Mouse (Mus musculus): ENCODE measurements around the gene Slc44a4. TPM values are rescaled to one million over a fixed set of nuclear protein-coding genes. Genes with fewer than 3 reads are reported as not detected.

The Slc44a4 gene
- polyA plus RNA-seq (2014; fragmentation: Nextera tagmentation; extraction: Ambion mirVana) = not detected in 2 replicates

DNA sequence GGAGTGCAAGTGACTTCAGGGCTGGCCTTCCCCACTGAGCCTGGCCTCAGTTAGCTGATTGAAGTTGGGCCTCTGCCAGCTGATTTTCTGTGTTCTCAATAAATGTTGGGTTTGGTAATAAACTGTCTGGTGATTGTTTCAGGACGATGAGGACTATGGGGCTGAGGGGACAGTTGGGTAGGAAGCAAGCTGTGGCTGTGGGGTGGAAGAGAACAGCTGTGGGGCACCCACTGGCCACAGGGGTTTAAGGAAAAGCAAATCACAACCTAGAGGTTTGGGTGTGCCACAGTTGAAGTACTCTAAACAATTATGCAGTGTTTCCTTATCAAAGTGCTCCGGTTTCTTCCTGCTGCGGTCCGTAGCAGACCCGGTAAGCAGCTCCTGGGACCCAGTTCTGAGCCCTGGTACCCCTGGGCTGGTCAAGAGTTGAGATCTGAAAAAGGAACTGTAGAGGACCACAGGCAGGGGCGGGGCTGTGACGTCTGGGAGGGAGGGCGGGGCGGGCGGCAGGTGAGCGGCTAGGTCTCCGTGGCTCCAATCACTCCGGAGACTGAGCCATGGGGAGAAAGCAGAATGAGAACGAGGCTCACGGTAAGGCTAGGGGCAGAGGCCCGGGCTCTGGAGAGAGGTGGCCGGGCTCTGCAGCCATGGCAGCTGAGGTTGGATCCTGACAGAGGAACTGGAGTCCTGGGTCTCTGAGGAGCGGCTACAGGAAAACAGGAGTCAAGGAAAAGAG lies at the start of gene Slc44a4:
Gene Slc44a4, plus strand, starts transcription at position 537 of the 736 bp plus-strand sequence.
- no peak within 1 kb of the TSS for H3K27ac ChIP-seq (ENCODE audit: low read depth, low read length)
- peak within 1 kb of the TSS; percentile 6; the same call in 1 of the 2 replicates for H3K9ac ChIP-seq (ENCODE audit: low read length)
- H3K4me2 ChIP-seq (ENCODE audit: low read depth) = no peak within 1 kb of the TSS
- H3K4me3 ChIP-seq (ENCODE audit: low read depth, low read length) = no peak within 1 kb of the TSS
- H3K4me1 ChIP-seq (ENCODE audit: control insufficient read depth, insufficient read depth, low read length) = no peaks in the 10 kb centered on the region
- no peaks in the 10 kb centered on the region for H3K9me3 ChIP-seq (ENCODE audit: control insufficient read depth, low read length)
- peaks cover 32% of the 10 kb centered on the region for H3K36me3 ChIP-seq (ENCODE audit: control insufficient read depth, insufficient read depth, low read length)
- H3K27me3 ChIP-seq (ENCODE audit: control insufficient read depth, insufficient read depth, low read length) = no peaks in the 10 kb centered on the region
- DNase-seq (ENCODE audit: low spot score) (no peak), ATAC-seq (ENCODE audit: insufficient read depth, low FRiP score, low TSS enrichment) (no peak)
- 34% methylated on average over 18 of the region's 18 CpGs for WGBS

DNA sequence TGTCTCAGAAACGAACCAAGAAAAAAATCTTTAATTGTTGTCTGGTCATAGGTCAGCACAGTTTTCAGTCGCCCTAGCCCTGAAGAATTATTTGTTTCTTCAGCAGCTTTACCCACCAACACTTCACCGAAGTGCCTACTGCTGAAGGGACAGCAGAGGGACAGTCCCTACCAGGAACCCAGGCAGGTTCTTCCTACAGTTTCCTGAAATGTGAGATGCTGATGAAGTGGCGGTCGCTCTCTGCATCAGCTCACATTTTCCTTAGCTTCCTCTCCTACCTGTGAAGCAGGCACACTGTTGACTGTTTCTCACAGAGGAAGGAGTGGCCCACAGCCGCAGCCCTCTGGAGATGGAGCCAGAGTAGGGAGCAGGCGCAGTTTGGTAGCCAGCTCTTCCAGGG lies 48.3 kb upstream of the Slc44a4 start:
- 70% methylated on average over 7 of the region's 7 CpGs for WGBS
- Histone ChIP-seq H3K4me3 (ENCODE audit: low read depth, low read length) (no peak overlapping the region), H3K4me2 (ENCODE audit: low read depth) (no peak overlapping the region), H3K9ac (ENCODE audit: low read length) (no peak overlapping the region), H3K36me3 (ENCODE audit: control insufficient read depth, insufficient read depth, low read length) (no peaks in the 10 kb centered on the region), H3K9me3 (ENCODE audit: control insufficient read depth, low read length) (no peaks in the 10 kb centered on the region), H3K27ac (ENCODE audit: low read depth, low read length) (no peak overlapping the region), H3K4me1 (ENCODE audit: control insufficient read depth, insufficient read depth, low read length) (no peaks in the 10 kb centered on the region), H3K27me3 (ENCODE audit: control insufficient read depth, insufficient read depth, low read length) (no peaks in the 10 kb centered on the region)
- ATAC-seq (ENCODE audit: insufficient read depth, low FRiP score, low TSS enrichment) (no peak), DNase-seq (ENCODE audit: low spot score) (no peak)

DNA sequence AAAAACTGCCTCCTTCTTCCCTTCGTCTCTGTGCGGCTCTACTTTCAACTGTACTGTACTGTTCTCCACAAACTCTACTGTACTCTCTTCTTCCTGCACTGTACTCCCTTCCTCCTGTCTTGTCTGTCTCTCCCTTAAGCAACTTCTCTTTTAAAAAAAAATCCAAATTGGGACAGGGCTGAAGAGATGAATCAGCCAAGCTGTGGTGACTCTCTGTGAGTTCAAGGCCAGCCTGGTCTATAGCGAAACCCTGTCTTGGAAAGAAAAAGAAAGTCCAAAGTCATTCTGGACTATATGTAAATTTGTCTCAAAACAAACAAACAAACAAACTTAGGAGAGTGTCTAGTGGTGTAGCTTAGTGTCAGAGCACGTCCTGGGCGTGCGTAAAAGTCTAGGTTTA lies 39.9 kb upstream of the Slc44a4 start:
- no peak overlapping the region for H3K4me2 ChIP-seq (ENCODE audit: low read depth)
- H3K4me1 ChIP-seq (ENCODE audit: control insufficient read depth, insufficient read depth, low read length) = no peaks in the 10 kb centered on the region
- DNase-seq (ENCODE audit: low spot score) (no peak), ATAC-seq (ENCODE audit: insufficient read depth, low FRiP score, low TSS enrichment) (no peak)
- no peak overlapping the region for H3K9ac ChIP-seq (ENCODE audit: low read length)
- whole genome bisulfite sequencing = 92% methylated on average over 6 of the region's 6 CpGs
- H3K27me3 ChIP-seq (ENCODE audit: control insufficient read depth, insufficient read depth, low read length) = no peaks in the 10 kb centered on the region
- H3K4me3 ChIP-seq (ENCODE audit: low read depth, low read length) = no peak overlapping the region
- H3K36me3 ChIP-seq (ENCODE audit: control insufficient read depth, insufficient read depth, low read length) = no peaks in the 10 kb centered on the region
- H3K9me3 ChIP-seq (ENCODE audit: control insufficient read depth, low read length) = no peaks in the 10 kb centered on the region
- no peak overlapping the region for H3K27ac ChIP-seq (ENCODE audit: low read depth, low read length)

DNA sequence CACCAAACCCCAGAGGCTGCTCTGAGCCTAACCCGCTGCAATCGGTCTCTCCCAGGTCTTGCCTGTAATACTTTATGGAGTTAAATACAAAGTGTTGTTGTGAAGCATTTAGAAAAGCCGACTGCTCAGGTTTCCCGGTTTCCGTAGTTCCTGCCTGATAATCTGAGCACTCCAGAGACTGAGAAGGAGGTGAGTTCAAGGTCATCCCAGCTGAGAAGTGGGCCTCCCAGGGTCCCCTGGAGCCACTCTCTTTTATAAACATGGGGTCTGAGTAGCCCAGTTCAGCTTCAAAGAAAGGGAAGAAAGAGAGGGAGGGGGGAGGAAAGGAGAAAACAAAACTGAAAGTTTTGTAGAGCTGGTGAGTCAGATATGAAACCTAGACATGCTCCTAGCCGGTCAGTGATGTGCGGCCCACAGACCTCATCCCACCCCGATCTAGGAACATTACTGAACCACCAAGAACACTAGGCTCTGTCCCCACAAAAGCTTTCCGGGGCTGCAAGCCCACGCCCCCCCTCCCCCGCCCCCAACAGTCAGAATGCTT lies 34.9 kb upstream of the Slc44a4 start, which contains the start of gene Zbtb12:
Gene Zbtb12, plus strand, starts transcription at position 148 of the 544 bp plus-strand sequence.
- H3K27ac ChIP-seq (ENCODE audit: low read depth, low read length) = no peak within 1 kb of the TSS
- 72% methylated on average over 11 of the region's 11 CpGs for WGBS
- no peak within 1 kb of the TSS for H3K4me2 ChIP-seq (ENCODE audit: low read depth)
- no peaks in the 10 kb centered on the region; the same call in 1 of the 2 replicates for H3K27me3 ChIP-seq (ENCODE audit: control insufficient read depth, insufficient read depth, low read length)
- H3K4me1 ChIP-seq (ENCODE audit: control insufficient read depth, insufficient read depth, low read length) = no peaks in the 10 kb centered on the region
- no peaks in the 10 kb centered on the region for H3K9me3 ChIP-seq (ENCODE audit: control insufficient read depth, low read length)
- H3K36me3 ChIP-seq (ENCODE audit: control insufficient read depth, insufficient read depth, low read length) = no peaks in the 10 kb centered on the region
- no peak for ATAC-seq (ENCODE audit: insufficient read depth, low FRiP score, low TSS enrichment)
- H3K9ac ChIP-seq (ENCODE audit: low read length) = no peak within 1 kb of the TSS
- no peak for DNase-seq (ENCODE audit: low spot score)
- no peak within 1 kb of the TSS for H3K4me3 ChIP-seq (ENCODE audit: low read depth, low read length)

DNA sequence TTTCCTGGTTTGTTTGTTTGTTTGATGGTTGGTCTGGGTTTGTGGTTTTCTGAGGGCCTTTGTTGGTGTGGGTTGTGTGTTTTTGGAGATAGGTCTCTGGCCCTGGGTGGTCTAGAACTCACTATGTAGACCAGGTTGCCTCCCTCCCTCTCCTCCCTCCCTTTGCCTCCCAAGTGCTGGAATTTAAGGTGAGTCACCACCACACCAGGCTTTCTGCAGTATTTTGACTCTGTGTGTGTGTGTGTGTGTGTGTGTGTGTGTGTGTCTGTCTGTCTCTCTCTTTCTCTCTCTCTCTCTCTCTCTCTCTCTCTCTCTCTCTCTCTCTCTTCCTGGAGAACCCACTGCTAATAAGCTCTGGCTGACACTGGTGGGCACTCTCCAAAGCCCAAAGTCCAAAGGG lies 33.1 kb upstream of the Slc44a4 start:
- H3K9ac ChIP-seq (ENCODE audit: low read length) = no peak overlapping the region
- H3K4me1 ChIP-seq (ENCODE audit: control insufficient read depth, insufficient read depth, low read length) = no peaks in the 10 kb centered on the region
- H3K9me3 ChIP-seq (ENCODE audit: control insufficient read depth, low read length) = no peaks in the 10 kb centered on the region
- H3K27ac ChIP-seq (ENCODE audit: low read depth, low read length) = no peak overlapping the region
- ATAC-seq (ENCODE audit: insufficient read depth, low FRiP score, low TSS enrichment) (no peak), DNase-seq (ENCODE audit: low spot score) (no peak)
- no peaks in the 10 kb centered on the region for H3K36me3 ChIP-seq (ENCODE audit: control insufficient read depth, insufficient read depth, low read length)
- H3K27me3 ChIP-seq (ENCODE audit: control insufficient read depth, insufficient read depth, low read length) = no peaks in the 10 kb centered on the region; the same call in 1 of the 2 replicates
- no peak overlapping the region for H3K4me2 ChIP-seq (ENCODE audit: low read depth)
- H3K4me3 ChIP-seq (ENCODE audit: low read depth, low read length) = no peak overlapping the region

DNA sequence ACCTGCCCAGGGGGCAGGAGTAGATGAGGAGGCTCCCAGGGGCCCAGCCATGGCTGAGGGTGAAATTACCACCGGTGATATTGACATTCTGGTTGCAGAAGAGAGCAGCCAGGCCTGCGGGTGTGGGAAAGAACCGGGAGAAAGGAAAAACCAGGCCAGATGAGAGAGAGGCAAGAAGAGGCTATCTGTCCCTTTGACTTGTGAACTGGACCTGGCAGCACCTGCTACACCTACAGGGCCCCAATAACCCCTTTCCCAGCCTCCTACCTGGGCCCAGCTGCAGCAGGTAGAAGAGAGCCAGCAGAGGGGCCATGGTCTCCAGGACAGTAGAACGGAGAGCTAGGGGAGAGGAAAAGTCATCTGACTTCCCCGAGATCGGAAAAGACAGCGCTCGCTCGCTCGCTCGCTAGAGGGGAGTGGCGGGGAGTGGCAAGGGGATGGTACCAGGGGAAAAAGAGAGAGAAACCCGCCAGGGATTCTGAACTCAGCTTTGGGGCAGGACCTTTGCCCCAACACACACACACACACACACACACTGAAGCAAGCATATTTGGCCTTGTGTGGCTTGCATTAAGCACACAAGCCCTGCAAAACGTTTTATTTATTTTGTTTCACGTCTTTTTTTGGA lies 32.5 kb upstream of the Slc44a4 start, which contains the start of gene Gm20547:
Gene Gm20547, minus strand, starts transcription at position 360 of the 628 bp plus-strand sequence.
- H3K4me2 ChIP-seq (ENCODE audit: low read depth) = 0 out of 2 replicates have a peak within 1 kb of the TSS, but pooled peaks have one; percentile 12
- H3K27me3 ChIP-seq (ENCODE audit: control insufficient read depth, insufficient read depth, low read length) = no peaks in the 10 kb centered on the region; the same call in 1 of the 2 replicates
- H3K9ac ChIP-seq (ENCODE audit: low read length) = peak within 1 kb of the TSS; percentile 18; the same call in 1 of the 2 replicates
- no peaks in the 10 kb centered on the region for H3K4me1 ChIP-seq (ENCODE audit: control insufficient read depth, insufficient read depth, low read length)
- no peaks in the 10 kb centered on the region for H3K36me3 ChIP-seq (ENCODE audit: control insufficient read depth, insufficient read depth, low read length)
- ATAC-seq (ENCODE audit: insufficient read depth, low FRiP score, low TSS enrichment) (no peak), DNase-seq (ENCODE audit: low spot score) (no peak)
- H3K4me3 ChIP-seq (ENCODE audit: low read depth, low read length) = no peak within 1 kb of the TSS
- no peaks in the 10 kb centered on the region for H3K9me3 ChIP-seq (ENCODE audit: control insufficient read depth, low read length)
- WGBS = 8% methylated on average over 15 of the region's 15 CpGs
- H3K27ac ChIP-seq (ENCODE audit: low read depth, low read length) = no peak within 1 kb of the TSS

DNA sequence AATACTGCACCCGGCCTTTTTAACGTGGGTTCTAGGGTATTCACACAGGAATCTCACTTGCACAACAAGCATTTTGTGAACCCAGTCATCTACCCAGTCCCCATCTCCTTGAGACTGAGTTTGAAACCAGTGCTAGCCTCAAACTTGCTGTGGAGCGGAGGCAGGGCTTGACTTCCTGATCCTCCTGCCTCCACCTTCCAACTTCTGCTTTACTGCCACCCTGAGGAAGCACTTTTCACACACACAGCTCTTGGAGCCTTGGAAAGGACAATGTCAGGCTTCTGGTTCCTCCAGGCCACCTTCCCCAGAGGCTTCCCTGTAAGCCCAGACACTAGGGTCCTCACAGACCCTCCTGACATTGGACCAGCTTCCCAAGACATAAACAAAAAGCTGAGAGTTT lies 30.9 kb upstream of the Slc44a4 start:
- 65% methylated on average over 3 of the region's 3 CpGs for WGBS
- no peak overlapping the region for H3K4me3 ChIP-seq (ENCODE audit: low read depth, low read length)
- H3K27me3 ChIP-seq (ENCODE audit: control insufficient read depth, insufficient read depth, low read length) = no peaks in the 10 kb centered on the region; the same call in 1 of the 2 replicates
- no peak overlapping the region for H3K27ac ChIP-seq (ENCODE audit: low read depth, low read length)
- no peaks in the 10 kb centered on the region for H3K9me3 ChIP-seq (ENCODE audit: control insufficient read depth, low read length)
- no peaks in the 10 kb centered on the region for H3K4me1 ChIP-seq (ENCODE audit: control insufficient read depth, insufficient read depth, low read length)
- H3K36me3 ChIP-seq (ENCODE audit: control insufficient read depth, insufficient read depth, low read length) = no peaks in the 10 kb centered on the region
- no peak for DNase-seq (ENCODE audit: low spot score)
- no peak overlapping the region for H3K4me2 ChIP-seq (ENCODE audit: low read depth)
- no peak for ATAC-seq (ENCODE audit: insufficient read depth, low FRiP score, low TSS enrichment)
- no peak overlapping the region for H3K9ac ChIP-seq (ENCODE audit: low read length)

DNA sequence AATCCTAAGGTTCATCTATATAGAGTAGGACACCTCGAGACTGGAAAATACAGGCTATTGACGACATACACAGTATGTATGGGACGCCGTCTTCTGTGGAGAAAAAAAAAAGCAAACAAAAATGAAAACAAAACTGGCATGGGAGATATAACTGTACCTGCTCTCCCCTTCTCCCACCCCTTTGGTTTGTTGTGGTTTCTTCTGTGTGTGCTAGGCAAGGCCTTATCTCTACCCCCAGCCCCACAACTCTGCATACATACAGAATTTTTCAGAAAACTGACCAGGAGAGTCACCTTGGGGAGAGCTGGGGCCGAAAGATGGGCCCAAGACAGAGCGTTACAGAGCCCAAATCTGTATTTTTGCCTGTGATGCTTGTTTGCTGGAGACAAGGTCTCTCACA lies 29.6 kb upstream of the Slc44a4 start:
- no peaks in the 10 kb centered on the region for H3K9me3 ChIP-seq (ENCODE audit: control insufficient read depth, low read length)
- no peak overlapping the region for H3K9ac ChIP-seq (ENCODE audit: low read length)
- no peaks in the 10 kb centered on the region for H3K4me1 ChIP-seq (ENCODE audit: control insufficient read depth, insufficient read depth, low read length)
- no peak overlapping the region for H3K4me3 ChIP-seq (ENCODE audit: low read depth, low read length)
- H3K4me2 ChIP-seq (ENCODE audit: low read depth) = no peak overlapping the region
- H3K36me3 ChIP-seq (ENCODE audit: control insufficient read depth, insufficient read depth, low read length) = no peaks in the 10 kb centered on the region
- no peak for DNase-seq (ENCODE audit: low spot score)
- 91% methylated on average over 6 of the region's 6 CpGs for WGBS
- ATAC-seq (ENCODE audit: insufficient read depth, low FRiP score, low TSS enrichment) = no peak
- no peak overlapping the region for H3K27ac ChIP-seq (ENCODE audit: low read depth, low read length)
- no peaks in the 10 kb centered on the region; the same call in 1 of the 2 replicates for H3K27me3 ChIP-seq (ENCODE audit: control insufficient read depth, insufficient read depth, low read length)
